Mouse (Mus musculus) activated CD4-positive, CD25-positive, alpha-beta regulatory T cell, adult 4 months (primary cell): ENCODE results near the gene Arid5a. TPM values are rescaled to one million over a fixed set of nuclear protein-coding genes. Genes with fewer than 3 reads are reported as not detected.

Experiments used
- ATAC-seq: one replicate; pipeline ENCODE4 v1.8.0; 2017
- polyA plus RNA-seq, 2 experiments: library from polyadenylated mRNA; unstranded; fragments of 100-300 nt; shearing (Covaris generic); gene quantifications; one replicate each; pipeline ENCODE4 v1.2.1; 2017

The Arid5a gene
- polyA plus RNA-seq, 2 experiments from 2014 or later = 74.3 to 91.9 TPM

DNA sequence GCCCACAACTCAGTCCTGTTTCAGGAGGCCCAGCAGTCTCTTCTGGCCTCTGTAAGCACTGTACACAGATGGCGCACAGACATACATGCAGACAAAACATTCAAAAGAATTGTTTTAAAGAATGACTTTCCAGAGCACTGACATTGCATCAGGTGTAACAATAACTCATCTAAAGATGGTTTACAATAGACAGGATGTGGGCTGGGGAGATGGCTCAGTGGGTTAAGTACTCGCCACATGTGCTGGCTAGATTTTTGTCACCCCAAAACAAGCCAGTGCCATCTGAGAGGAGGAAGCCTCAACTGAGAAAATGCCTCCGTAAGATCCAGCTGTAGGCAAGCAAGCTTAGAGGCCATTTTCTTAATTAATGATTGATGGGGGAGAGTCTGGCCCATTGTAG lies 13.1 kb upstream of the Arid5a start:
- ATAC-seq = peak; percentile 57

DNA sequence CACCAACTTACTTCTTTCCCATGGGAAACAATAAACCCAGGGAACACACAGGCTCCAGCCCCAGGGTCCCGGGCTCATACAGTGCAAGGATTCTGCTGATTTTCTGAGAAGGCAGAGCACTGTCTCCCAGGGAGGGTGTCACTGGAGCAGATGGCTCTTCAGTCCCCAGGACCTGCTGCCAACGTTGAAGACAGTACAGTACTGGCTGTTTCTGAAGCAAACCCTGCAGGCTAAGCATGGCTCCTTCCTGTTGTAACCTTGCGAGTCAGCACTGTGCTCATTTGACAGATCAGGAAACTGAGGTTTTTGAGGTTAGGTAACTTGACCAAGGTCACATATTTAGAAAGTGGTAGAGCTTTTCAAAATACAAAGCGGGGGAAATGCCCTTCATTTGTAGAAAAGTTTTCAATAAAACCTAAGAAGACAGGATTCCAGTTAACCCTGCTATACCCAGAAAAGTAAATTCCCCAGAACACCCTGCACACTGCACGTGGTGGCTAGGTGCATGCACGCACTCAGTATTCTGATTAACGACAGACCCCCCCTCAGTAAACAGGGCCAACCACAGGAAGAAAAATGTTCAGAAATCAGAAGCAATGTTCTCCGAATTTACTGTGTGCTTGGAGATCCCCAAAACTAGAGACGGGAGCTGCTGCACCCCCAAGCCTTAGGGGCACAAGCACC lies 10.9 kb upstream of the Arid5a start:
- peak; percentile 73 for ATAC-seq

DNA sequence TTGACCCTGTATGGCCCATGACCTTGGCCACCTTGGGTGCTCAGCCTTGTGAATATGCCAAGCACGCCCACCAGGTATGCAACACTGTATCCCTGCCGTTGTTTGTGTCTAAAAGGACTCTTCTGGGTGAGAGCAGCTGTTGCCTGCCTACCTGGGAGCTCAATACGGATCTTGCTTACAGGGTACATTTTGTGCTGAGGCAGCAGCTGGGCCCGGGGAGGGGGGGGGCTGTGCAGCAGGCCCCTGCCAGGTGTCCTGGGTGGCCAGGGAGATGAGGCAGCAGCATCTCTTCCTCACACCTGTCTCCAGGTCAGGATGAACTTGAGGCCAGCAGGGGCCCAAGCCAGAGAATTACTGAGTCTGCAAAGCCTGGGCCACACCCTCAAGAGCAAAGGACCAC lies 9.4 kb upstream of the Arid5a start:
- ATAC-seq = no peak

- ATAC-seq = no peak
Observed at GRCm38 (mm10) chr1:36299126-36299525, 8.4 kb upstream of the Arid5a start.

DNA sequence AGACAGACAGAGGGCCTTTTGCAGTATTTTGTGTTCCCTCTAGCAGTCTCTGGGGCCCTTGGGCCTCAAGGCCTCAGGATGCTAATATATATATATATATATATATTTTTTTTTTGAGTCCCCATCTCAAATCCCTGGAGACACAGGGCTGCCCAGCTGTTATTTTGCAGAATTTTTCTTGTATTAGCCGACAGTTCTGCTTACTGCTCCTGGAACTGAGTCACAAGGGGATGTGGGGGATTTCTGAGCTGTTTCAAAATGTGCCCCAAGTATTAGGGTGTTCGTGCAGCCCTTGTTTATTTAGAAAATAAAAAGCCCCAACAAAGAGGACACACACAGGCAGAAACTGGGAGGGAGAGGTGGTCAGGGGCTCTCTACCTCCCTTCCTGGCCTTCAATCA lies 7.9 kb upstream of the Arid5a start:
- ATAC-seq = no peak

DNA sequence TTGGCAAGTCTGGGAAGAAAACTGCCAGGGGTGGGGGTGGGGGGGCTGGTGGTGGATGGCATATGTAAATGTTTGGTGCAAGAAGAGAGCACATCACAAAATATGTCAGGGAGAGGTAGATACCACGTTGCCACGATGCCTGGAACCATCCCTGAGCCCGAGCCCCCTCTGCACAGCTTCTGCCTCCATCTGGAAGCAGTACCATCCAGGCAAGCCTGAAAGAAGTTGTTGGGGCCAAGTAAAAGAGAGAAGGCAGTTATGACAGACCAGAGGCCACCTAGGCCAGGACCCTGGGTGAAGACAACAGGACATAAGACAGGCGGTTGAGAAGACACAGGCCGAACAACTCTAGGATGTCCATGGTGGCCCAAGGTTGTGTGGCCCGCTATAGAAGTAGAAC lies 7.0 kb upstream of the Arid5a start:
- no peak for ATAC-seq

- ATAC-seq = no peak
Observed at GRCm38 (mm10) chr1:36302273-36302672, 5.3 kb upstream of the Arid5a start.

DNA sequence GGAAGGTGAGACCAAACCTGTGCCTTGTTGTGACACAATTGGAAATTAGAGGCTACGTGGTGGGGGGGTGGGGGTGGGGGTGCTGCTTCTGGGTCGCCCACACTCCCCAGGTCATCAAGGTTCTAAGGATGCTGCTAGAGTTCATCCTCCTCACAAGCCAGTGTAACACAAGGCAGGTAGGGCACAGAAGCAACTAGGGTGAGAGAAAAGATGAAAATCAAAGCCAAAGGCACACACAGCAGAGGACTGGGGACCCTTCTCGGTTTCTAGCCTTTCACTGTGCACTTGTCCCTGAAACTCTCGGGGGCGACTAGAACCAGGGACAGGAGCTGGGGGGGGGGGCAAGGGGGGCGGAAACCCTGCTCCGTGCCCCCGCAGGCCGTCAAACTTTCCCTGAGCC lies 4.6 kb upstream of the Arid5a start:
- ATAC-seq = no peak

DNA sequence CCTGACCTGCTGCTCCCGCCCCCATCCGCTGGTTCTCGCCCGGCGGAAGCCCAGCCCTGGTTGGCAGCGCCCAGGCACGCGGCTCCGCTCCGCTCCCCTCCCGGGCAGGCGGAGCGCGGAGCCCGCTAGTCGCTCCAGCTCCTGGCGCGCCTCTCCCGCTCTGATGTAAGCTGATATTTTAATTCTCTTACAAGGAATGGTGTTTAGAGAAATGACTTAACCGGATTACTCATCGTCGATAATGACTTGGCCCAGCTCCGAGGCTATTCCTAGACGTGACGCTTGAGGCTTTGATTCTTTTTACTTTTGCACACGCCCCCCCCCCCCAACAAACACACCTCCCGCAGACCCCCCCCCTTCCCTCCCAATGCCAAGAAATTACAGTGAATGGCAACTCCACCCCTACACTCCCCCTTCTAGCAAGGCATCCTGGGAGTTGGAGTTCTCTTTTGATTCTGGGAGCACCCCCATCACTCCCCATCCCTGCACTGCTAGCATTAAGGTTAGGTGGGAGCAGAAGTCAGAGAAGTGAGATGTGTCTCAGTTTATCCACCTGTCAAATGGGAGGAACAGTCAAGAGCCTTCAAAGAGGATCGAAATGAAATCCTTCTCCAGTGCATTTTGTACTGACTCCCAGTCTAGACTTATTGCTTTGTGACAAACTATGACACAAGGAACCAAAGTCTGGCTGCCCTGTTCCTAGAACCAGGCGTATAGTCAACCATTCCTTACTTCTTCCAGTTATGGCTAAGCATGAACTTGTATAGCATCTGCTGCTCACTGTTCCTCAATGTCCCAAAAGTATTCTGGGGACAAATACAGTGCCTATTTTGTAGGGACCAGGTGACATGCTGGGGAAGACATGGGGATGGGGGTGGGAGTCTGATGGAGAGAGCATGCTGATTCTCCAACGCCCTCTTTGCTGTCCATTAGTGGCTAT lies 3.9 kb upstream of the Arid5a start:
- ATAC-seq = no peak

DNA sequence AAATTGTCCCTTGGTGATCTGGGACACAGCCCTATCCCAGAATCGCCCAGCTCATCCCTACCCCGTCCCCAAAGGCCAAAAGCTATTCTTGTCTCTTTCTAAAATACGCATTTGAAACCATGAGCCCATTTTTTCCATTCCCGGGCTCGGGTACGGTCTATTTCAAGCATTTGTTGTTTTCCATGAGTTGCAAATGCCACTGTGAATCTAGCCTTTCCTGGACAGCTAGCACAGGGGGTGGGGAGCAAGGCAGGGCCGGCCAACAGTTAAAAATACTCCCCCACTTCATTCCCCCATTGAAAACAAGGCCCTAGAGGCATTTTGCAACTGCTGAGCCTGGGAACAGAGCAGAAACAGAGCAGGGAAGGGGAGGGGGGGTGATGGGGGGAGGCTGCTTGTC lies 2.8 kb upstream of the Arid5a start:
- no peak for ATAC-seq

GRCm38 (mm10) chr1:36306120-36306519 lies 1.4 kb upstream of the Arid5a start:
- no peak for ATAC-seq

GRCm38 (mm10) chr1:36307121-36307494 lies 425 bp upstream of the Arid5a start:
- ATAC-seq = no peak

- ATAC-seq = no peak
Observed at GRCm38 (mm10) chr1:36308451-36308901, 943 bp downstream of the Arid5a start.

- ATAC-seq = no peak
Observed at GRCm38 (mm10) chr1:36308966-36309475, 1.5 kb downstream of the Arid5a start.

- peak; percentile 52 for ATAC-seq
Observed at GRCm38 (mm10) chr1:36309498-36309901, 2.0 kb downstream of the Arid5a start.

DNA sequence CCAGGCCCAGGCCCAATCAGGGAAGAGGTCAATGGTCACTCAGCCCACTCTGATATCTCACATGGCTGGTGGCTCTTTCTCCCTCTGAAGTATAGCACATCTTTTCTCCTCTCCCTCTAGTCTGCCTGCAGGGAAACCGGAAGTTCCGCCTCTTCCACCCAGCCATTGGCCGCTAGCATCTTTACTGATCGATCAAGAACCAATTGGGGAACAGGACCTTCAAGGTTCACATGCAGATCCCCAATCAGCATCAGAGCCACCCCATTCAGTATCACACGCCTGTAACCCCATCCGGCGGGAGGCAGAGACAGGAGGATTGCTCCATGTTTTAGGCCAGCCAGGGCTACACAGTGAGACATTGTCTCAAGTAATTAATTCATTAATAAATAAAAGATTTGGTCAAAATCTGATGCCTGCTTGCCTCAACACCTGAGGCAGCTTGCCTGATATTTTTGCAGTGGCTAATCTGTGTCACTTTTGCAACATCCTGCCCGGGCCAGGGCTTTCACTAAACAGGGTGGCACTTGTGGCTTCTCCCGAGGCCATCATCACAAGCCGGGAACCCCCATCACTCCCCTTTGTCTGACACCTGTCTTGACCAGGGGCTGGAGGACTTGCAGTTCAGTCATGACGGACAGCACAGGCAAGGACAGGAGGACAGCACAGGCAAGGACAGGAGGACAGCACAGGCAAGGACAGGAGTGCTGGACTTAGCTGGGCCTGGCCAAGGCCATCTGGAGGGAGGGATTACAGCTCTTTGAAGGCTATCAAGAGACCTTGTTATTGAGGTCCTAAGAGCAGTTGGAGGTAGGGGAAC lies 7.6 kb downstream of the Arid5a start:
- no peak for ATAC-seq

DNA sequence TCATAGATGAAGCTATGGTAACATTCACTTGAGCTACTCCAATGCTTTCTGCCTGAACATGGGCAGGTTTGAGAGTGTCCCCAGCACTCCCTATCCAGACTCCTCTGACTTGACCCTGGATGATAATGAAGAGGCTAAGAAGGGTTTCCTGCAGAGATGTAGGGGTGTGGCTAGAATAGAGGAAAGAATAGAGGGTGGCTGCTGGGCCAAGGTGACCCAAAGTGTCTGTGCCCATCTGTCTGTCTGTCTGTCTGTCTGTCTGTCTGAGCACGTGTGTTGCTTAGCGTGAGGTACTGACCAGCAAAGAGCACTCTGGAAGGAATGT lies 8.2 kb downstream of the Arid5a start:
- ATAC-seq = no peak

DNA sequence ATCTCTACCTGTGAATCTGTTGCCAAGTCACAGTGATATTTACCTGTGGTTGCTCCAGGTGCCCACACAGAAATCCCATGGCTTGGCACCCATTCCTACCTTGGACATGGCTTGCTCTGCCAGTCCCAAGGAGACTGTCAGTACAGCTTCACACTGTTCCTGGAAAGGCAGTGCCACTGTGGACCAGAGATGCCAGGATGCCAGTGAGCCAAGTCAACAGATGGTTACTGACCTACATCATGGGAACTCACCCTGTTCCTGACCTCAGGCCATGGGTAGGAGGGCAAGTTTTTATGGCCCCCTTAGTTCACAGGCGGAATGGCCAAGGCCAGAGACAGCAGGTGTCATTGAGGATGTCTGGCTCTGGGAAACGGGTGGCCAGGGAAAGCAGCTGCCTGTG lies 13.6 kb downstream of the Arid5a start:
- ATAC-seq = no peak

- ATAC-seq = peak; percentile 25
Observed at GRCm38 (mm10) chr1:36321829-36322573, 14.5 kb downstream of the Arid5a start.

DNA sequence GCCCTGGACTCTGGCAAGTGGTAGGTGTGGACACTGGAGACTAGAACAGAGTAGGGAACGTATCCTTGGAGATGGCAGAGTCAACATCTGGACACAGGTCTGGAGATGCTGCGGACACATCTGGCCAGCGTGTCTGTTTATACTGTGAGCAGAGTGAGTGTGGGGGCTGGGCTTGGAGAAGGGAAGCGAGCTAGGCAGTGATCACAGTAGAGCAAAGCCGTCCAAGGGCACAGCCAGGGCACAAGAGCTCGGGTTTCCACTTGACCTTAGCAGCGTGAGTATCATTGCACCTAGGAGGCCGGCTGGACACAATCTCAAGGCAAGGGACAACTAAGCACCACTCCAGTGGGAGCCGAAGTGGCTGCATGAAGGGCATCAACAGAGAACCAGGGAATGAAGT lies 15.5 kb downstream of the Arid5a start:
- ATAC-seq = no peak

DNA sequence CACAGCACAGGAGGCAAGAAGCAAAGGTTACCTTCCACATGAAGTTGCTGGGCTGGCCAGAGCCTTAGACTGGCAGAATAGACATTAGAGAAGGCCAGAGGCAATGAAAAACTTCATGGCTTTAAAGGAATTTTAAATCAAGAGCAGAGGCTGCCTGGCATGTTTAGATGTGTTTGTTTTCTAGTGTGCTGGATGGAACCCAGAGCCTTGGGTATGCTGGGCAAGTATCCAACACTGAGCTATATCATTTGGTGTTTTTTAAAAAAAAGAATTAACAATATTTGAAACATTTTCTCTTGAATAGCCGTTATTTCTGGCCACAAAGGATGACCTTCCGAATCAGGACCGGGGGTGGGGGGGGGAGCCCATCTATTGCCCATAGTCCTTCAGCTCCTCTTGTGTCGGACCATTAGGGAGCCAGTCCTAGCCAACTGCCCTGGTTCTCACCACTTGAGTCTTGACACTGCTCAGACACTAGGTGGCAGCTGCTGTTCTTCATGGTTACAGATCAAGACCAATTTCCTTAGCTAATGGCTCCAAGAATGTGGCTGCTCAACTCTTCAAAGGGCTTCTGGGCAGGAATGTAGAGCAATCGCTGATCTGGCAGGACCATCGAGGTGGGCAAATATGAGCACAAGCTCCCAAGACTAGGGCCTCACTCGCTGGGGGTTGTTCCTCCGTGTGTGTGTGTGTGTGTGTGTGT lies 16.4 kb downstream of the Arid5a start:
- no peak for ATAC-seq

DNA sequence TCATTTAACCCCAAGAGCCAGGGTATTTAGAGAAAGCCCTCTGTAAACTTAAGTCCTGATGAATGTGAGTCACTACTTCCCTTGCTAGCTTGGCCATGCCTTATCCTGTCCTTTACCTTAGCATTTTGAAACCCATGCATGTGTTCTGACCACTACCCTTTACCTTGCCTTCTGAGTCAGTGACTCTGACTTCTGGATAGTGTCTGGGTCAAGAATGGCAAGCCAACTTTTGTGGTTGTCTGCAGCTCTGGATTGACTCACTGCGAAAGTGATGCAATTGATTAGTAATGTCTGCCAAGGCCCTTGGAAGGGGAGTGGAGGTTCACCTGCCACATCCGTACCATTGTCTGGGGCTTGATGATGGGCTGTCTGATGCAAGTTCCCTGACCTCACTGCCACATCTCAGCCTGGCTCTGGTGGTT lies 18.4 kb downstream of the Arid5a start:
- no peak for ATAC-seq
